Mouse (Mus musculus) frontal cortex, adult (tissue): Measurements from ENCODE around the gene Amh.
A peak's percentile ranks its signal among the peaks of the same experiment; 100 is the strongest.

ENCODE experiments used
- ATAC-seq: cut with Nextera tagmentation; 2 replicates; pipeline ENCODE4 v1.9.2; 2017; ENCODE audit warnings: mild to moderate bottlenecking, moderate library complexity, mixed read lengths; ENCODE audit not compliant: low TSS enrichment

The Amh gene

GRCm38 (mm10) chr10:80804916-80805315 is at the start of gene Amh:
Amh (plus strand) TSS chr10:80805243.
- ATAC-seq, result no peak

- ATAC-seq, result no peak
Observed at GRCm38 (mm10) chr10:80755291-80756015, 49.6 kb upstream of the Amh start.

GRCm38 (mm10) chr10:80756099-80756498 is 48.9 kb upstream of the Amh start:
- ATAC-seq, result no peak

DNA sequence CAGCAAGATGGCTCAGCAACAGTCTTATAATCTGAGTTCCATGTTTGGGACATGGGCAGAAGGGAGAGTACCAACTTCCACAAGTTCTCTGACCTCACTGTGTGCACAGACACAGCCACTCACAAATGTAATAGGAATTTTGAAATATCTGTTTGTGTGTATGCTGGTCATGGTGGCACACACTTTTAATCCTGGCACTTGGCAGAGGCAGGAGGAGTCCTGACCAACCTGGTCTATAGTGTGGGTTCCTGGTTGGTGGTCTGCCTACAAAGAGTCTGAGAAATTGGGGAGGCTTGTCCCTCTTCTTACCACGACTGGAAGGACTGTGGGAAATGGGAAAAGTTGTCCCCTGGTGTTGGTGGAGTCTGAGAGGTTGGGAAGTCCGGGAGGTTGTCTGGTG is 48.5 kb upstream of the Amh start:
- ATAC-seq, result no peak

DNA sequence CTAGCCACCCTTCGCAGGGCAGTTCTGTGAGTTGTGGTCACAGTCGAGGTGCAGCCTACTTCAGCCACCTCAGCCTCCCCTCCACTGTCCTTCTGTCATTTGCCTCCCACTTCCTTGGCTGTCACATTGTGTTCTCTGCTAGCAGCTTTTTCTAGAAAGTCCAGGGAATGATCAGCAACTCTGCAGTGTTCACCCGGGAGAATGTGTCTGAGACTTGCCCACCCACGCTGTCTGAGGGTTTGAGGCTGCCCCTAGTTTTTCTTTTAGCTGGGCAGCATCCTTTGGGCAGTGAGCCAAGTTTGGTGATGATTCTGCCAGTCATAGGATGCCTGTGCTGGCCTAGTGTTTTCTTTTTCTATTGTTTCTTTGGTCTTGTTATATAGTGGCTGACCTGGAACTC is 48.1 kb upstream of the Amh start:
- ATAC-seq, result no peak

DNA sequence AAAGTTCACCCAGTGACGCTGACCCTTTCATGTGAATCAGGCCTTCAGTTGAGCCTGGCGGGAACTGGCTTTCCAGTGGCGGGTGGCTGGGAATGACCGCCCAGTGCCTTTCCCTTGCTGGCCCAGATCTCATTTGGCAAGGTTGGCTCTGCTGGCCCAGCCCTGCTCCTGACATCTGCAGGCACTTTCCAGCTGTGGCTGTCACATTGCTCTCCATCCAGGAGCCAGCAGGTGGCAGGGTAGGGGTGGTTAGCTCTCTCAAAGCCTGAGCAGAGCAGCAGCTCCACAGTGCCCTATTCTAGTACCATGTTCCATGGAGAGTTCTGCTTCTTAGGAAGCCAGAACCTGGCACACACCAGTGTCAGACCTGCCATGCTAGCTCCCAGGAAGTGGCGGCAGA is 47.3 kb upstream of the Amh start:
- ATAC-seq, result peak; percentile 53

DNA sequence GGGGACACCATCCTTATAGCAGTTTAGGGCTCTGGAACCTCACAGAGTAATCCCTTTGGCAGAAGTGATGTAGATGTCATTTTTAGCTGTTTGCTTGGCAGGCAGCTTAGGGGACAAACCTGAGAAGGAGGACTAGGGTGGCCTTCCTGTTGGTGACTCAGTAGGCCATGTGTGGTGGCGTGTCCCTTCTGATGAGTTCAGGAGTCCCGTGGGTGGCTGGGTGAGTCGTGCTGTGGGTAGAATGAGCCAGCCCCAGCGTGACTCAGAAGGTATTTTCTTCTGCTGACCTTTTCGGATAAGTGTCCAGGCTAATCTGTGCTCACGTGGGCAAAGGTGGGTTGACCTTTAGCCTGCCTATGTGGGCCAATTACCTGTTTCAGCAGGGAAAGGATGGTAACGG is 46.4 kb upstream of the Amh start:
- no peak for ATAC-seq

DNA sequence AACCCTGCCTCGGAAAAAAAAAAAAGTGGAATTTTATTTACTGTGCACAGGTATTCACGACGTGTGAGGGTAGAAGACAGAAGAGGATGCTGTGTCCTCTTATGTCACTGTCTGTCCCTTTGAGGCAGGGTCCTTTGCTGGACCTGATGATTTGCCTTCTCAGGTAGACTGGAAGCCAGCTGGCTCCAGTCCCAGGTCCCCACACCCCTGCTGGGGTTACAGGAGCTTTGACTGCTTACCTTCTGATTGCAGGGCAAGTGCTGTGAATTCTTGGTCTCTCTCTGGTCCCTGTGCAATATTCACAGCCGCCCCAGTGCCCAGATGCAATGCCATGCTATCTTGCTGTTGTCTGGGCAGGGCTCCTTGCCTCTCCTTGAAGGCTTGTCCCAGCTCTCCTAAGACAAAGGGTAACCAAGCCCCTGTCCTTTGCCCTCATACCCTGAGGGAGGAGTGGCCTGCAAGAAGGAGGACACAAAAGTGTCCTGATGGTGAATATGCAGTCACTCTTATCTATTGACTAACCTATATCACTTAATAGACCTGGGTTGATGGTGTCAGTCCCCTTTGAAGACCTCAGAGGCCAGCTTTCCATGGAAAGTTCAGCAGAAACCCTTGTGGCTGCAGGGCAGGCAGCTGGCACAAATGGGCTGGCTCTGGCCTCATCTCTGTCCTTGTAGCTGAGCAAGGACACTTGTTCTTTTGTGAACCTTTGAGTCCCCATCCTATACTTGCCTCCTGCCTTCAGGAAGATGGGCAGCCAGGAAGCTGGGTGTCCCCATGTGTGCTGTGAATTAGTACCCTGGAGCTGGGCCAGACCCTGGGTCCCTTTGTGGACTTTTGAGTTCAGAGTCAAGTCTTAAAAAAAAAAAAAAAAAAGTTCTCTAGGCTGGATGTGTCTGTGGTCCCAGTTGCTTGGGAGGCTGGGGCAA is 44.2 kb upstream of the Amh start:
- ATAC-seq, result no peak

DNA sequence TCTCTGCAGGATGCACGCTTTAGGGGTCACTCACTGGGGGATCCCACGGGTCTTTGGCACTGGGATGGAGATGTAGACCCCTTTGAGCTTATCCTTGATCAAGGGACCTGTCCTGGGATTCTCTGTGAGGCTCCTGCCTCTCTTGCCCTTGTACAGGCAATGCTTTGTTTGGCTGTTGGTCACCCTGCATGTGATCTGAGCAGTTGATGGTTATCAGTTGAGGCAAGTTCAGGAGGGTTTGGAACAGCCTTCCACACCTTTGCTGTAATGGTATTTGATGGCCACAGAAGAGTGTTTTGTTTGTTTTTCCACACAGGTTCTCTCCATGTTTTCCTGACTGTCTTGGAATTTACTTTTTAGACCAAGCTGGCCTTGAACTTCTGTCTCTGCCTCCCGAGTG is 43.2 kb upstream of the Amh start:
- ATAC-seq, result no peak

DNA sequence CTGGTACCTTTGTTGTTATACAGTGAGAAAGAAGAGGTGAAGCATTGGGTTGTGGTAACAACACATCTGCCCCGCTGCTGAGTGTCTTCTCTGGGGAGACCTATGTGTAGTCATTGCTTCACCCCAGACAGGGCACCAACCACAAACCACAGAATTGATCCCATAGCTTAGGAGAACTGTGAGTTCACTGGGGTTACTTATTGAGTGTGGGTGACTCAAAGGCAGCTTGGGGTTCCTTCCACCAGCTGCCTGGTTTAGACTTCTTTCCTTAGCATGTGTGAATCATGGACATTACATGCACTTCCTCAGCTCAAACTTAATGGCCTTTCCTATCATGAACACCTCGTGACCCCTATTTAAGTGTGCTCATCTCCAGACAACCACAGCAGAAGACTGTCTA is 41.5 kb upstream of the Amh start:
- no peak for ATAC-seq

DNA sequence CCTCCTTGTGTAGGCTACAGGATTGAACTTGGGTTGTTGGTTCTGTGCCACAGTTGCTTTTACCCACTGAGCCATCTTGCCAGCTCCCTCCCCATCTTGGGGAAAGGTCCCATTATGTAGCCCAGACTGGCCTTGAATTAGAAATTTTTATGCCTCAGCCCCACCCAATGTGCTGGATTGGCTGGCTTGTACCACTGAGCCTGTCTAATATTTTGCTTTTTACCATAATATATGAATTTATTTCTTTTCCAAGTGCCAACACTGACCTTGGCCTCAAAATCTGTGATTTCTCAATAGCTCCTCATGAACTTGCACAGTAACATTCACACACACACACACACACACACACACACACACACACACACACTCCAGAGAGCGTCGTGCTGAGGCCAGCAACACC is 39.3 kb upstream of the Amh start:
- no peak for ATAC-seq

DNA sequence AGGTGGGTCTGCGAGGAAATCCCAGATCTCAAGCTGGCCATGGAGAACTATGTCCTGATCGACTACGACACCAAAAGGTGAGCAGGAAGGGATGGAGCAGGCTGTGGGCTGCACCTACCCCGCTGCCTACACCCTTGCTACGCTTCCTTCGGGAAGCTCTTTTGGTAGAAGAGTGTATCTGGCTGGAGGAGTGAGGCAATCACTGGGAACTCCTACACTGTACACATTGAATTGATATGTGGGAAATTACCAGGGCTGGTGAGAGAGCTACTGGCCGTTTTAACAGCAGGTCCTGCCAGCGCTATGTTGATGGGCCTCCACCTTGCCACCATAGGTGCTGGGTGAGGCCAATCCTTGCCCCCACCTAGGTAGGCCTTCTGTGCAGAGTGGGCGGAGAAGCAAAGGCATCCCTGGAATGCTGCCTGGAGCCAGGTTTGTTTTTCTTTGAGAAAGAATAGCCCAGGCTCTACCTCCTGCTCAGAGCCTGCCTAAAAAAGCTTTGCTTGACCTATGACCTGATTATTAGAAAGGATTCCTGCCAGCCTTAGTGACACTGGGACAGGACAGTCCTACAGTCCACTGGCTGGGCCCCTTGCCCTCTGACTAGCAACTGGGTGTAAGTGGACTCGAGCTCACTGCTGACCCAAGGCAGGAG is 38.8 kb upstream of the Amh start:
- peak; percentile 69; the same call in 1 of the 2 replicates for ATAC-seq

- ATAC-seq, result no peak
Observed at GRCm38 (mm10) chr10:80768365-80768764, 36.7 kb upstream of the Amh start.

DNA sequence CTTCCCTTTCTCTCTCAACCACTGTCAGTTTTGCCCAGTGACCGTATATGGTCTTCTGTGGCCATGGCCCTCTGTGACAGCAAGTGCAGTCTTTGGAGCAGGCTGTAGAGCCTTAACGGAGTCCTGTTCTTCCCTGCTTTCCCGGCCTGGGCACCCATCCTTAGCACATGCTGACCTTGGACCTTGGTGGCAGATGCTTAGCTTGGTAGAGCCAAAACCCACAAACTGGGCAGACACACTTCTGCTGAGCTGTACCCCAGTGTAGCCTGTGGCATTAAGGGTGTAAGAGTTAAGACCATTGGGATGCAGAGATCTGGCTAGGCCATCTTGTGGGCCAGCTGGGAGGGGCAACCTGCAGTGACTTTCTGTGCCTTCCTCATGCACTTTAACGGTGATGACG is 31.2 kb upstream of the Amh start:
- ATAC-seq, result no peak

- peak; percentile 95 for ATAC-seq
Observed at GRCm38 (mm10) chr10:80774549-80774948, 30.5 kb upstream of the Amh start.

GRCm38 (mm10) chr10:80774981-80775380 is 30.1 kb upstream of the Amh start:
- ATAC-seq, result no peak

DNA sequence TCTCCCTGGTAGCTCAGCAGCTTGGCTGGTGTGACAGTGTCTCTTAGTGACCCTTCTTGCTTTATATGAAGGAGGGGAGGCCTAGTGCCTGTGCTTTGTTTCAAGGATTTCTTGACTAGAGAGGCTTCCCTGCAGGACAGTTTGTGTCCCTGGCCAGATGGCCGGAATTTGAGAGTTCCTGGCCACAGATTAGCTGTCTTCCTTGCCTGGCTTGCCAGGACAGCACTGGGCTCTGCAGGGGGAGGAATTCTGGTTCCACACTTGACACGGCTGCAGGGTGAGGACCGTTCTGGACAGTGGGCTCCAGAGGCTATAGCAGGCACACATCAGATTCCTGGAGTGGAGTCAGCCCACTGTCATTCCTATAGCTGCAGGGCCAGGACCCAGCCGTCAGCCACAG is 29.3 kb upstream of the Amh start:
- ATAC-seq, result no peak

DNA sequence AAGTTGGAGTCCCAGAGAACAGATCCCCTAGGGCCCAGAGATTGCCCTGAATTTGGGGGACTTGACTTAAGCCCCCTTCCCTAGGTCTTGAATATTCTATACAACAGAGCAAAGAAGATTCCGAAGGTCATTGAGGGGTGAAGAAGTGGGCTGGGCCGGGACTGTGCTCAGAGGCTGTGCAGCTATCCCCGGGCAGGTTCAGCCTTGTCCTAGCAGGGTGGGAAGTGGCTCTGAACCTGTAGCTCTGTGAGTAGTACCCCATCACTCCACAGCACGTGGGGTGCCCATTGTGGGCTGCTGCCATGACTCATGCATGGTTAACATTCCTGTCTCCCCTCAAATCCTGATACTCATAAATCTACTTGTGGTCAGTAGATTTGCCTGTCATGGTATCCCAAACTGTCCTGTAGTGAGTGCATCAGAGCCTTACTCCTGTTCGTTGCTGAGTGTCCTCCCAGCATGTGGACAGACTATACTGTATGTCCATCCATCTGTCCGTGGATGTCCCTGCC is 28.6 kb upstream of the Amh start:
- ATAC-seq, result no peak

DNA sequence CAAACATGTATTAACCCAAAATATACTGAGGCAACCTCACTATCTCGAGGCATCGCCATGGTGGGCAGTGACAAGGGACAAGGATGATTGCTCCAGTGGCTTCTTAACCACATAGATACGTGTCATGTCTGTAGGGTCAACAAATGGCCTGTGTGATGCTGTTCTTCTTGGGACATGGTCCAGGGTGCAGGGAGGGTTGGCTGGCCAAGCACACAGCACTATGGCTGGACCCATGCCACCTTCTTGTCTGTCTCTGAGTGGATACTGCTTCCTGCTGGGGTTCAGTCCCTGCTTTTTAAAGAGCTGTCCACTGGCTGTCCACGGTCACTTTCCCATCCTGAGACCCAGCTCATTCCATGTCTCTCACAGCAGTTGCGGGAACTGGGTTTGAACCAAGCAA is 27.9 kb upstream of the Amh start:
- no peak for ATAC-seq

GRCm38 (mm10) chr10:80779565-80779964 is 25.5 kb upstream of the Amh start:
- ATAC-seq, result no peak

DNA sequence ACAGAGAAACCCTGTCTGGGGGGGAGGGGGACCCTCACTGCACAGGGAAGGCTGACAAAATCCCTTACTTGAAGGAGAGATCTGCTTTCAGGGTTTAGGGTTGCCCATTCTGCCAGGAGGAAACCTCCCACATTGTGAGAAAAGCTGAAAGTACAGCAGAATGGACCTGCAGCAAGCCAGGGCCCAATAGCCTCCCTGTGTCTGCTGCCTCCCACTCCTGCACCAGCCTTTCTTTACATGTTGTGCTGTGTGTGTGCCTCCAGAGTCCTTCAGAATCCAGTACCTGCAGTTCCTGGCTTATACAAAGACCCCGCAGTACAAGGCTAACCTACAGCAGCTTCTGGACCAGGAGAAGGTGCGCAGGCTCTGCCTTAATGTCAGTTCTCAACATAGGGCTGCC is 20.7 kb upstream of the Amh start:
- ATAC-seq, result peak; percentile 69

DNA sequence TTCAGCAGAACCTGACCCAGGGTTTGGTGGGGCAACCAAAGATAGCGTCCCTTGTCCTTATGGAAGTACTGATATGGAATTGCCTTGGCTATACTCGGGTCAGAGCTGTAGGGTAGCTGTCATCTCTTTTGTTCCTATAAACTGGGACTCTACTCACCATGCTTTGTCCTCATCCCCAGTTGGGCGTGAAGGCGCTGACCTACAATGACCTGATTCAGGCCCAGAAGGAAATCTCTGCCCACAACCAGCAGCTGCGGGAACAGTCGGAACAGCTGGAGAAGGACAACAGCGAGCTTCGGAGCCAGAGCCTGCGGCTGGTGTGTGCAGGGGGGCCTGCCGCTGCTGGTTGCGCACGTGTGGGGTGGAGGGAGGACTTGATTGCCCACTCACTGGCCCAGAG is 20.2 kb upstream of the Amh start:
- ATAC-seq, result peak; percentile 38
